15 mouse cellular contexts compared by ENCODE assay signal in the genomic region with DNA sequence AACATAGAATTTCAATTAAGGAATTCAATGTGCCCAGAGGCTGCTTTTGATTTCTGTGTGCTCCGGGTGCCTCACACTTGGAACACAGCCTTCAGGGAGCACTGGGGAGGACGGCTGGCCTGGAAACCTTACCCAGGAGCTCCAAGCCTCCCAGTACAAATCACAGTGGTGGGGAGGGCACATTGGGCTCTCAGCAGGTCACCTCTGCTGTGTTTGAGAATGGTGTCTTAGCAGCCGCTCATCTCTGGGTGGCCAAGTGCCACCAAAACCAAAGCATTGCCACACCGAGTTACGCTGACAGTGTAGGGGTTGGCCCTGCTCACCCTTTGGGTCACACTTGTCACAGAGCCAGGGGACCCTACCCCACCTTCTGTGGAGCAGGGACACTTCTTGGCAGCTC.
DNase-seq lines count a peak whose midpoint lies in the region; ATAC-seq and TF ChIP-seq lines count a peak whose summit lies in the region.
"Had no signal": no experiment of that assay in that cellular context is flagged by ENCODE, and none has a peak within 500 bp of the region (broad histone marks: within the 10 kb centered on the region; RNA-seq: fewer than 3 reads in every experiment).

No protein-coding gene starts in this region.

- ATAC-seq in hindbrain, postnatal 0 days, result peak; percentile 9; the same call in 1 of the 2 replicates
- no peak for ATAC-seq in hindbrain, embryonic 11.5 days (ENCODE audit: low FRiP score)
- no peak for ATAC-seq in midbrain, embryonic 16.5 days
- no peak for ATAC-seq in megakaryocyte progenitor cell, adult 5-6 weeks (replicated peaks; ENCODE audit: poor library complexity)
- ATAC-seq: forebrain, embryonic 14.5 days; intestine, postnatal 0 days had no signal

- H3K36me3 ChIP-seq in hindbrain, postnatal 0 days (ENCODE audit: insufficient read depth, low read length), result peaks cover 10% of the 10 kb centered on the region
- H3K36me3 ChIP-seq in hindbrain, embryonic 11.5 days (ENCODE audit: control insufficient read depth, insufficient read depth, low read length), result 0 out of 2 replicates have a peak, but pooled peaks cover 7% of the 10 kb centered on the region
- peaks cover 12% of the 10 kb centered on the region for H3K36me3 ChIP-seq in midbrain, embryonic 16.5 days (ENCODE audit: control insufficient read depth, insufficient read depth, low read length)
- peaks cover 65% of the 10 kb centered on the region for H3K36me3 ChIP-seq in midbrain, embryonic 10.5 days

- H3K4me1 ChIP-seq in hindbrain, postnatal 0 days (ENCODE audit: insufficient read depth, low read length), result no peaks in the 10 kb centered on the region
- no peaks in the 10 kb centered on the region for H3K4me1 ChIP-seq in hindbrain, embryonic 11.5 days (replicated peaks; ENCODE audit: control insufficient read depth, insufficient read depth, low read length)
- H3K4me1 ChIP-seq in midbrain, embryonic 16.5 days (ENCODE audit: control insufficient read depth, insufficient read depth, low read length), result no peaks in the 10 kb centered on the region
- H3K4me1 ChIP-seq in midbrain, embryonic 10.5 days, result no peaks in the 10 kb centered on the region
- H3K4me1 ChIP-seq: liver, embryonic 15.5 days had no signal

- H3K4me3 ChIP-seq in hindbrain, postnatal 0 days (ENCODE audit: low read length), result no peak overlapping the region
- H3K4me3 ChIP-seq in hindbrain, embryonic 11.5 days (ENCODE audit: low read depth, low read length), result no peak overlapping the region
- H3K4me3 ChIP-seq in midbrain, embryonic 16.5 days (ENCODE audit: low read depth, low read length), result no peak overlapping the region
- no peak overlapping the region for H3K4me3 ChIP-seq in midbrain, embryonic 10.5 days
- H3K4me3 ChIP-seq: liver, embryonic 15.5 days; myocyte had no signal

- H3K27ac ChIP-seq in hindbrain, postnatal 0 days, result no peak overlapping the region; the same call in 1 of the 2 replicates
- no peak overlapping the region for H3K27ac ChIP-seq in hindbrain, embryonic 11.5 days (ENCODE audit: low read depth, low read length)
- peak overlapping the region; percentile 23; the same call in 1 of the 2 replicates for H3K27ac ChIP-seq in midbrain, embryonic 16.5 days (ENCODE audit: low read length)
- H3K27ac ChIP-seq in midbrain, embryonic 10.5 days (replicated peaks), result no peak overlapping the region
- H3K27ac ChIP-seq: liver, embryonic 15.5 days had no signal

- no peak for TF ChIP-seq CTCF in hindbrain, postnatal 0 days (IDR thresholded peaks at IDR 0.05; ENCODE audit: low read depth)

- H3K27me3 ChIP-seq in hindbrain, postnatal 0 days (ENCODE audit: insufficient read depth, low read length), result no peaks in the 10 kb centered on the region
- no peaks in the 10 kb centered on the region for H3K27me3 ChIP-seq in hindbrain, embryonic 11.5 days (ENCODE audit: control insufficient read depth, insufficient read depth, low read length)
- H3K27me3 ChIP-seq in midbrain, embryonic 16.5 days (ENCODE audit: control insufficient read depth, insufficient read depth, low read depth, low read length), result no peaks in the 10 kb centered on the region
- H3K27me3 ChIP-seq in midbrain, embryonic 10.5 days (ENCODE audit: low read depth, poor library complexity, severe bottlenecking), result no peaks in the 10 kb centered on the region
- H3K27me3 ChIP-seq: CH12.LX; liver, embryonic 15.5 days had no signal

- no peak overlapping the region for H3K4me2 ChIP-seq in hindbrain, postnatal 0 days (ENCODE audit: low read depth, low read length)
- no peak overlapping the region for H3K4me2 ChIP-seq in hindbrain, embryonic 11.5 days (replicated peaks; ENCODE audit: low read depth, low read length)
- H3K4me2 ChIP-seq in midbrain, embryonic 16.5 days (ENCODE audit: low read length), result no peak overlapping the region
- H3K4me2 ChIP-seq: liver, embryonic 15.5 days; midbrain, embryonic 11.5 days had no signal

- H3K9me3 ChIP-seq in hindbrain, postnatal 0 days (ENCODE audit: low read length), result no peaks in the 10 kb centered on the region
- H3K9me3 ChIP-seq in hindbrain, embryonic 11.5 days (ENCODE audit: control insufficient read depth, low read length), result no peaks in the 10 kb centered on the region
- H3K9me3 ChIP-seq in midbrain, embryonic 16.5 days (replicated peaks; ENCODE audit: control insufficient read depth, low read length, poor library complexity, severe bottlenecking), result no peaks in the 10 kb centered on the region
- H3K9me3 ChIP-seq in midbrain, embryonic 10.5 days (replicated peaks), result no peaks in the 10 kb centered on the region
- H3K9me3 ChIP-seq: liver, embryonic 15.5 days had no signal

- no peak overlapping the region for H3K9ac ChIP-seq in hindbrain, postnatal 0 days (replicated peaks; ENCODE audit: low read length)
- H3K9ac ChIP-seq in hindbrain, embryonic 11.5 days (ENCODE audit: low read depth, low read length), result no peak overlapping the region
- no peak overlapping the region for H3K9ac ChIP-seq in midbrain, embryonic 16.5 days (ENCODE audit: low read depth, low read length)
- H3K9ac ChIP-seq: liver, embryonic 15.5 days had no signal

- no peak for DNase-seq in hindbrain, postnatal 0 days (ENCODE audit: low spot score)
- no peak for DNase-seq in hindbrain, embryonic 11.5 days (ENCODE audit: low spot score)
- DNase-seq in midbrain, embryonic 10.5 days (ENCODE audit: low spot score), result no peak
- peak; percentile 49 to 62 for DNase-seq in cerebellum, postnatal 14 days
- DNase-seq in right cerebral cortex, postnatal 4 days, result no peak
- DNase-seq: layer of hippocampus, adult 9-11 months; lung, postnatal 14 days had no signal

- WGBS in hindbrain, postnatal 0 days, result 46% methylated on average over 5 of the region's 5 CpGs
- WGBS in hindbrain, embryonic 11.5 days, result 80% methylated on average over 5 of the region's 5 CpGs
- WGBS in midbrain, embryonic 16.5 days, result 74% methylated on average over 5 of the region's 5 CpGs
- 88% methylated on average over 5 of the region's 5 CpGs for WGBS in midbrain, embryonic 10.5 days

Comparison
In these comparisons a context has a peak if more than half of its experiments do, and no peak if none do; other contexts are left out.
1. DNase-seq: peak in cerebellum, postnatal 14 days (2 of 2); none in hindbrain, postnatal 0 days (single experiment), hindbrain, embryonic 11.5 days (single experiment), midbrain, embryonic 10.5 days (single experiment) and right cerebral cortex, postnatal 4 days (single experiment).